Mouse (Mus musculus) megakaryocyte, adult 5-6 weeks (primary cell): Measurements from ENCODE around the gene Slc10a7. TPM values are rescaled to one million over a fixed set of nuclear protein-coding genes. Genes with fewer than 3 reads are reported as not detected.

ENCODE experiments used
- ATAC-seq: 2 replicates; pipeline ENCODE4 v1.8.0; 2016; ENCODE audit warnings: mild to moderate bottlenecking, inconsistent platforms; ENCODE audit not compliant: poor library complexity, severe bottlenecking
- total RNA-seq, 2 experiments: library from RNA; stranded (forward) in 1 of 2; stranded (reverse) in 1 of 2; fragments of 153-499, 151-499 nt in 1 of 2; fragments of 221-1000, 200-1000 nt in 1 of 2; gene quantifications; 2 replicates each; pipeline versions ENCODE4 v1.2.3 to v1.2.4; 2015 to 2017

Slc10a7 gene
- total RNA-seq, 2 experiments from 2014 or later: 12.8 to 16.1 TPM

- ATAC-seq: peak; percentile 52; the same call in 1 of the 2 replicates
These were observed 223.9 kb downstream of the Slc10a7 start for GRCm38 (mm10) chr8:78732995-78733512.

GRCm38 (mm10) chr8:78734721-78735517 is 225.8 kb downstream of the Slc10a7 start:
- ATAC-seq: no peak

- ATAC-seq: no peak
These were observed 229.2 kb downstream of the Slc10a7 start for GRCm38 (mm10) chr8:78738304-78738703.

GRCm38 (mm10) chr8:78740936-78741335 is 231.8 kb downstream of the Slc10a7 start:
- ATAC-seq: peak; percentile 43

- ATAC-seq: no peak
These were observed 232.3 kb downstream of the Slc10a7 start for GRCm38 (mm10) chr8:78741496-78741895.

GRCm38 (mm10) chr8:78741965-78742364 is 232.8 kb downstream of the Slc10a7 start:
- ATAC-seq: no peak

GRCm38 (mm10) chr8:78742453-78742852 is 233.3 kb downstream of the Slc10a7 start:
- no peak for ATAC-seq

GRCm38 (mm10) chr8:78747052-78747451 is 237.9 kb downstream of the Slc10a7 start:
- peak; percentile 54 for ATAC-seq

- ATAC-seq: no peak
These were observed 239.6 kb downstream of the Slc10a7 start for GRCm38 (mm10) chr8:78748701-78749100.

GRCm38 (mm10) chr8:78749861-78750825 is 241.0 kb downstream of the Slc10a7 start:
- no peak for ATAC-seq

- ATAC-seq: no peak
These were observed 242.0 kb downstream of the Slc10a7 start for GRCm38 (mm10) chr8:78751151-78751550.

GRCm38 (mm10) chr8:78754986-78755385 is 245.8 kb downstream of the Slc10a7 start:
- no peak for ATAC-seq

- ATAC-seq: no peak
These were observed 250.0 kb downstream of the Slc10a7 start for GRCm38 (mm10) chr8:78759139-78759538.

- ATAC-seq: no peak
These were observed 255.8 kb downstream of the Slc10a7 start for GRCm38 (mm10) chr8:78764976-78765375.

- ATAC-seq: no peak
These were observed 256.4 kb downstream of the Slc10a7 start for GRCm38 (mm10) chr8:78765556-78765955.

- no peak for ATAC-seq
These were observed 261.4 kb downstream of the Slc10a7 start for GRCm38 (mm10) chr8:78770584-78770983.

GRCm38 (mm10) chr8:78771256-78771655 is 262.1 kb downstream of the Slc10a7 start:
- no peak for ATAC-seq

GRCm38 (mm10) chr8:78776816-78777215 is 267.7 kb downstream of the Slc10a7 start:
- ATAC-seq: no peak
